In the genomic region with DNA sequence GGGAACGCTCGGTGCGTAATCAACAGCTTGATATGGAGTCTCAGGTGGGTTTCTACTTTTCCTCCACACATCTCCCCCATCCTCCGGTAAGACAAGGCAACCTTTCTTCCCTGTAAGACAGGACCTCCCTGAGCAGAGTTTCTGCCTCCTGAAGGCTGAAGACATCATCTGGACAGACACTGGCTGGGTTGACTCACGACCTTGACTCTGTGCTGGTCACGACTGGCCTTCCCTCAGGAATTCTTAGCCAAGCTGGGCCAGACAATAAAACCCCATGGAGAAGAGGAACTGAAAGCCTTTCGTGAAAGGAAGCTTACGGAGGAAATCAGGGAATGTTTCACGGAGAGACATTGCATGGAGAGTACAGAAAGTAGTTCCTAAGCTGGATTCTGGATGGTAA, we compare ENCODE assay signal across 19 mouse cellular contexts.
"Had no signal": no experiment of that assay in that cellular context is flagged by ENCODE, and none has a peak within 500 bp of the region (broad histone marks: within the 10 kb centered on the region; RNA-seq: fewer than 3 reads in every experiment).

No protein-coding gene starts in this region.

- H3K9ac ChIP-seq: lung, embryonic 15.5 days; midbrain, embryonic 13.5 days; midbrain, embryonic 15.5 days; neural tube, embryonic 12.5 days had no signal

- H3K4me3 ChIP-seq: lung, embryonic 15.5 days; megakaryocyte, embryonic 14.5 days; midbrain, embryonic 13.5 days; midbrain, embryonic 15.5 days; neural tube, embryonic 12.5 days had no signal

- H3K27me3 ChIP-seq: lung, embryonic 15.5 days; midbrain, embryonic 13.5 days; midbrain, embryonic 15.5 days; neural tube, embryonic 12.5 days had no signal

- H3K4me1 ChIP-seq: lung, embryonic 15.5 days; midbrain, embryonic 13.5 days; midbrain, embryonic 15.5 days; neural tube, embryonic 12.5 days had no signal

- DNase-seq: lung, adult 2 months; lung, postnatal 14 days; lung, postnatal 36 days; retina, postnatal 1 day; right cerebral cortex, adult 18-20 months; right cerebral cortex, postnatal 25 days; right cerebral cortex, postnatal 4 days; spleen, adult 18-20 months; thymus, adult 18-20 months; thymus, postnatal 14 days; thymus, postnatal 36 days had no signal

- H3K9me3 ChIP-seq: lung, embryonic 15.5 days; midbrain, embryonic 13.5 days; midbrain, embryonic 15.5 days had no signal

- H3K27ac ChIP-seq: lung, embryonic 15.5 days; macrophage; midbrain, embryonic 13.5 days; midbrain, embryonic 15.5 days; neural tube, embryonic 12.5 days had no signal

- H3K36me3 ChIP-seq: lung, embryonic 15.5 days; midbrain, embryonic 13.5 days; midbrain, embryonic 15.5 days; neural tube, embryonic 12.5 days had no signal

- ATAC-seq: lung, postnatal 0 days; midbrain, embryonic 13.5 days; midbrain, embryonic 15.5 days had no signal

- H3K4me2 ChIP-seq: lung, embryonic 15.5 days; midbrain, embryonic 11.5 days; midbrain, embryonic 13.5 days; midbrain, embryonic 15.5 days; neural tube, embryonic 12.5 days had no signal
